Mouse (Mus musculus) heart, adult 9 months (tissue): ENCODE data around the gene Fgd4.
"Not testable (repeated sequence)": the region's sequence is repeated elsewhere in the genome, so short reads cannot be mapped to it uniquely, and the experiment has no call there.

Experiments used
- DNase-seq, 2 experiments: peaks; one replicate each; pipeline ENCODE4 v3.0.0; 2022; ENCODE audit warnings: low spot score in 2 of 2

Gene Fgd4

DNA sequence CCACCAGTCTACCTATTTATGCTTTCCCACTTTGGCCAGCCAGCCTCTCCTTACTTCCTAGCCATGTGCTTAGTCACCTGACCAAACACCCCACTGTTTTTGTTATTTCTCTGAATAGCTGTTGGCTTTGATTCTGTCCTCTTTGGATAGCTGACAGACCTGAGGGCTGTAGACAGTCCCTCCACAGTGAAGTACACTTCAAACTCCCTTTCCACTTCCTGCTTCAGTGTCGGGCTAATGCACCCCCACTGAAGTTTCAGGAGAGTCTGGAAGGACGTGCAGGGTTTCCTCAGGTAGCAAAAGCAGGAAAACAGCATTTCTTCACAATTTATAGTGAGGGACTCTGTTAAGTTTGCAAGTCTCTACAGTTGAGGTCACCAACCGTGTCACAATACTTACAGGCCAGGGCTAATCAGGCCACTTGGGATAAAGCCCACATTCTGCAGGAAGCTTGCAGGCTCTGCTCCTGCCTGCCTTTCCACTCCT lies 57.4 kb downstream of the Fgd4 start:
- peak; percentile 54 to 55 for DNase-seq

DNA sequence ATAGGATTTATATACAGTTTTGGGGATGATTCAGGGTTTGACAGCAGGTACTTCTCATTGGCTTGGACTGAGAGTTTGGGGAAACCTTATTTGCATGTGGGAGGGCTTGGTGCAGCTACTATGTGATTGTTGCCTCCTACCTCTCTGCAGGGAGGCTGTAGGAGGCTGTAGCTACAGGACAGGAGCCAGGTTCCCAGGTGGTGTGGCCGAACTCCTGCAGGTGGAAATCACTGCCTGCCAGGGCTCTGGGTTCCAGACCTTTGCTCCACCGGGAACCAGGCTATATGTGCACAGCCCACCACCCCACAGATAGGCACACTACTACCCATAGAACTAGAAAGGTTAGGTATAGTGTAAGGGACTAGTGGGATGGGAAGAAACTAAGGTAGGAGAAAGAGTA lies 61.0 kb downstream of the Fgd4 start:
- not testable (repeated sequence) for DNase-seq

DNA sequence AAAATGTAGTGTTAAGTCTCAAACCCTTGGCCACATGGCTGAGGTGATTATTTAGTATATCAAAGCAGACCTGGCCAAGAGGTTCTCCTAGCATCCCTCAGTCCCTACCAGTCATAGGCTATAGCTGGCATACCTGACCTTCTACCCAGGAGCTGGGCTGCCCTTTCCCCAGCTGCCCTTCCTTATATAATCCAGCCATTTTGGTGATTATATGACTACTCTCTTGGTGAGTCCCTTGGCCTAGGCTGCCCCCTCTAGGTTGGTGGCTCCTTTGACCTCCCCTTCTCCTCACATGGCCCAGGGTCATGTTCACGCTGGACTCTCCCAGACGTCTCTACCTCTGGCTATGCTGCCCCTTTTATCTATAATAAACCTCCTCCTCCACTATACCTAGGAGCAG lies 65.1 kb downstream of the Fgd4 start:
- no peak for DNase-seq

DNA sequence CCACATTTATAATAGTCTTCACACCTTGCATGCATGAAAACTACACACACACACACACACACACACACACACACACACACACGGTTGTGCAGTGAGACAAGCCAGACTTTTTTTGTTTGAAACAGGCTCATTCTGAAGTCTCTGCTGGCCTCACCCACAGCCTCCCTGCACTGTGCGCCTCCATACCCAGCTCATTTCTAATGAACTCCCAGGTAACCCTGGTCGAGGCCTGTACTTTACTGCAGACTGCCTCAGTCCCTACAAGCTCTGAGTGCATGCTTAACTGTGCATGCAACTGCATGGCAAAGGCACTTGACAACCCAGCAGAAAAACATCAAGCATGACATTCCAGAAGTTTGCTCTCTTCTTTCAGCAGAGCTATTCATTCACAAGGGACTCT lies 72.3 kb downstream of the Fgd4 start:
- DNase-seq = no peak

DNA sequence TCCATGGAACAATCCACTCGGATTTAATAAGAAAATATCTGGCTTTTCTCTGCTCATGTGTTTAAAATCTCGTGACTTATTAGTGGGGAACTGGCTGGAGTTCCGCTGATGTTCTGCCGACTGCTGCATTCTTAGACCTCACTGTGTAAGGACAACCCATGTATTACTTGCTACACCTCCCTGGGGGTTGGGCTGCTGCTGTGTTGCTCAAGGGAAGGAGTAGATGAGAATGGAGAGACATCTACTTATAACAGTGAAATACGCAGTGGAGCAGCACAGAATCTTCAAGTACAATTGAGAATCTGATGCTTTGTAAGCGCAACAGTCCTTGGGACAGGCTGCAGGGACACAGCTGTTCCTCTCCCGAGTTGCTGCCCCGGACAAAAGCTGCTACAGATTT lies 73.1 kb downstream of the Fgd4 start:
- peak; percentile 69 to 72 for DNase-seq

DNA sequence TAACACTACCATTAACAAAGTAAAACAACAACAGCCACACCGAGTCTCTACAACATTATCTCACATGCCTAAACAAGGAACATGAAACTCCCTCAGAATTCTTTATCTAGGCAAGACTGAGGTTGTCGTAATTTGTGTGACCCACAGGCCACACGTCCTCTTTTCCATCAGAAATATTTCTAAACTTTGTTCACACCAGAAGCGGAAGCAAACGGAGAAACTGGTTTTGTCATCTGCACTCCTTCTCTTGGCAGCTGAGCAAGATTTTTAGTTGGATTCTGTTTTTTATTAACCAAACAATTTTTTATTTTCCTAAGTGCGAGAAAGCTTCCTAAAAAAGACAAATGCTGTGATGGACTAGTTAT lies 73.6 kb downstream of the Fgd4 start:
- DNase-seq = peak; percentile 35 to 42

DNA sequence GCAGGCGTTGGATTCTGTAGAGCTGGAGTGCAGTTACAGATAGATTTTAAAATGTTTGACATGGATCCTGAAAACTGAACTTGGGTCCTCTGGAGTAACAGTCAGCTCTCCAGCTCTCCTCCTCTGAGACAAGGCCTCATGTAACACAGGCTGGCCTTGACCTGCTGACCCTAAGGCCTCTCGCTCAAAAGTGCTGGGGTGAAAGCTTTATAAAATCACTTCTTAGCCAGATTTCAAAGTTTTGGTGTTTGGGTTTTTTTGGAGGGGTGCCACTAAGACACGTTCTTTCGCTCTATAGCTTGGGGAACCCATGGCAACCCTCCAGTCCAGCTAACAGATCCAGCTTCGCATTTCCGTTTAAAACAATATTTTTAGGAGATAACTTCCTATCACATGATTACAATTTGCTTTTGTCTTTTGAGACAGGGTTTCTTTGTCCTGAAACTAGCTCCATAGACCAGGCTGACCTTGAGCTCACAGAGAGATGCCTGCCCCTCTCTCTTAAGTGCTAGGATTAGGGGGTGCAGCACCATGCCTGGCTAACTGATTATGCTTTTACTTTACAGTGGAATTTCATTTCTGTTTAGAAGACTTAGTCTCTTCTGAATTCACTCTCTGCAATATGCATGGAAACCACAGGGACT lies 74.1 kb downstream of the Fgd4 start:
- DNase-seq = peak; percentile 19 to 32

DNA sequence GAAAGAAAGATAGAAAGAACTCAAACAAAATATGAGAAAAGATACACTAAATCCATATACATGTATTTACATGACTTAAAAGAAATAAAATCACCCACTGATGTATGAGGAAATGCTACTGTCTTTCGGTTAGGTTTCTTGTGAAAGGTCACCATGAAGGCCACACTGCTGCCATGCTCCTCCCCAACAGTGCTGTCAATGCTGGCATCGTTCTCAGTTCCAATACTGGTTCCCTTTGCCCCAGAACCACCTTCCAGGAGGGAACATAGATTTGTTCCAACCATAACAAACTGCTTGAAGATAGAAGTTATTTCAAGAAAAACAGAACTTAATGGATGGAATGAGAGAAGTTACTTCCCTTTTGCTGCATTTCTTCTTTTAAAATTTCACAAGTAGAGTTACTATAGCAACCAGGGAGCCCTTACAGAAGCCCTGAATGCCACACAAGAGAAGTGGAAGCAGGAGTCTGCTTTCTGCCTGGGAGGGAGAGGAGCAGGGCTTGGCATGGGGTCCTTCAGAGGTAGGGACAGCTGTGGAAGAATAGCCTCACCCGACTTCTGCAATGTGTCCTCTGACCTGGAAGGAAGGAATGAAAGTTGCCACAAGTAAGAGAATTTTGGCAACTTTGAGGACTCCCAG lies 75.0 kb downstream of the Fgd4 start:
- peak; percentile 34 to 47 for DNase-seq

DNA sequence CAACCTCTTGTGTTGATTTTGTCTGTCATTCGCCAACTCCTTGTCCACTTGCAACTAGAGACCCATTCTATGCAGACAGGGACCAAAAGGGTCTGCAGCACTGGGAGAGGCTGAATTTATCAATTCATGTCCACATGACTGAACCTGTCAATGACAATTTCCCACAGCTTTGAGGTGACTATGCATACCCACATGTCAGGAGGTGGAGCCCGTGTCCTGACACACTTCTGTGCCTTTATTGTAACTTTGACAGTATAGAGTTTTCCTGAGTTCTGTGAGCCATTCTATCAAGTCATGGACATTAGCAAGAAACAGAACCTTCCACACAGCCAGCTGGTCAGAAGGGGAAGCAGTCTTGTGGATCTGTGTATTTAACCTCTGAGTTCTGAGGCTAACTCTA lies 76.7 kb downstream of the Fgd4 start:
- DNase-seq = no peak

DNA sequence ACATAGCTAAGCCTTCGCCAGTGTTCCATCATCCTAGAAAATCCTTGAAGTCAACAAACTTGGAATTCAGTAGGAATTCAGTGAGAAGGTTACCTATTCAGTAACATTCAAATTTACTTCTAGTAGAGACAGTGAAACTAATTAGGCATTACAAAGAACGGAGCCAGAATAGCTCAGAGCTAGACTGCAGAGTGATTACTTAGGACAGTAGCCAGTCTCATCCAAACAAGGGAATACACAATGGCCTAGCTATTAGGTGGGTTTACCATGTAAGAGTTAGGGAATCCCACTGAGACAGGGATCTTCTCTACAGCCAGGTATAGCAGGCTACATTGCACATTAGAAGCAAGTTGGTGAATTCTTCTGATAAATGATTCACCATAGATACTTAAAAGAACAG lies 77.5 kb downstream of the Fgd4 start:
- DNase-seq = not testable (repeated sequence)

DNA sequence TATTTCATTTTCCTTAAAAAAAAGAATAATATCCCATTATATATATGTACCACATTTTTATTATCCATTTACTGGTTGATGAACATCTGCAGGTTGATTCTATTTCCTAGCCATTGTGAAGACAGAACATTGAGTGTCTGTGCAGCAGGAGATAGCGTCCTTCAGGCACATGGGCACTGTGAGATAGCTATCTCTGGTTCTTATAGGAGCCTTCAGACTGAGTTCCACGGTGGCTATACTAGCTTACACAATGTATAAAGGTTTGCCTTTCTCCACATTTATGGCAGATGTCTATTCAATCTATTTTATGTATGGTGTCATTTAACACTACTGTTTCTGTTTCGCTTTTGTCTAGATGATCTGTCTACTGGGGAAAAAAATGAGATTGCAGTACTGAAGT lies 98.9 kb downstream of the Fgd4 start:
- no peak for DNase-seq

DNA sequence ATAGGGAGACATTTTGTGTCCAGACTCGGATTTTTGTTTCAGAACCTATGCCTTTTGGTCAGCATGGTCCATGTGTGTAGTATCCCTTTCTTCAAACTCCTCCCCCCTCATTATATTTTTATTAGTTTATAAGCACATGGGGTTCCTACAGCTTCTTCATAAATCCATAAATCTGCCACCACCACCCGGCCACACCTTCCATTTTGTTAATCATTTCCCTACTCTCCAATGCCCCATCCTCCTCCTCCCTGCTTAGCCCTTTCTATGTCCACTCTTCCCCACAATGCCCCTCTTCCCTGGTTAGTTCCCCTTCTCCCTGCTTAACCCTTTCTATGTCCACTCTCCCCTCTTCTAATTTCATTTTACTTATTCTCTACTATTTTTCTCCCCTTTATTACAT lies 99.4 kb downstream of the Fgd4 start:
- DNase-seq = no peak

DNA sequence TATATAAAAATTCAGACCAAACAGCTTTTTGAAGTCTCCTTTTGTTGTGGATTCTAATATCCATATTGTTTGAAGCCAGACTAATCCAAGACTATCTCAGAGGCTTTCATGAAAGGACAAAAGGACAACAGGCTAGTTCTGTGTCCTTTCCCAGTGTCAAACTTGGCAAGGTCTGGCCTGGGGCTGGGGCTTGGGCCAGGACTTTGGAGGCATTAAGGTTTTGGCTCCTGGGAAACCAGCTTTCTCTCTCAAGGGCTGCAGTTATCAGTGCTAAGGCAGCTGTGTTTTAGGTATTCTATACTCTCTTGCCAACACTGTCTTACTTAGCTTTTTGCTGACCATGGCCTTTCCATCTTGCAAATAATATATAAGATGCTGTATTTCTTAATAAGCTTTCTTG lies 101.6 kb downstream of the Fgd4 start:
- peak; percentile 48 to 76 for DNase-seq

DNA sequence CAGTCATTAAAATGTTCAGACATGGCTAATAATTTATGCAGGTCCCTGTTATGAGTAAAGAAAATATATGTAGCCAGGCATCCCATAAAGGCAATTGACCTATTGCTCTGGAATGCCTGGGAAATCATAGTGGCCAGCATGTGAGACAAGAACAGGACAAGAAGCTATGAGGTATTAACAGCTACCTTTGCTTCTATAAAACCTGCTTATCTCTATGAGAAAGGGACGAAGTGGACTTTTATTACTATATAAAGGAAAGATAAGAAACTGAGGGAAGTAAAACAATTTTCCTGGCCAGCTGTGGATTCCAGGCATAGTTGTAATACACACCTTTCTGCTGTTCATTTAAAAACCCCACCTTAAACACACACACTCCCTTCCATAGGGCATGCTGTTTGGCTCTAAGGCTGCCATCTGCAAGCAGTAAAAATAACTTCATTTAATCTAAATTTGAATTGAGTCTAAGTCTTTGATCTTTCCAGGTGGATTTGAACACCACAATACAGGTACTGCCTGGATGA lies 114.8 kb downstream of the Fgd4 start:
- no peak for DNase-seq

DNA sequence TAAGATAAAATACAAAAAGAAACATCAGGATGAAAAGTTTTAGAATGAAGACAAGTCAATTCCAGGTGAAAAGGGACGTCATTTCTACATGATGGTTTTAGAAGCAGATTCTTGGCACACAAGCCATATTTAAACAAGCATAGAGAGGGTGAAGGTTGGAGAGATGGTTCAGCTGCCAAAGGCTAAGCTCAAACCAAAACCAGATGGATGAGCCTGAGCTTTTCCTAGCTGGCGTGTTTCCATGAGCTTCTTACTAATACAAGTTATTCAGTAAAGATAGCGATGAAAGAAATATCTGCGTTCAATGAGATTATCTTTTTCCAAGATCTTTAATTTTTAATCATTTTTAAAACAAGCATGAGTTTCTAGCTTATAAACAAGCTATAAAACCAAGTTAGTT lies 115.7 kb downstream of the Fgd4 start:
- DNase-seq = no peak

DNA sequence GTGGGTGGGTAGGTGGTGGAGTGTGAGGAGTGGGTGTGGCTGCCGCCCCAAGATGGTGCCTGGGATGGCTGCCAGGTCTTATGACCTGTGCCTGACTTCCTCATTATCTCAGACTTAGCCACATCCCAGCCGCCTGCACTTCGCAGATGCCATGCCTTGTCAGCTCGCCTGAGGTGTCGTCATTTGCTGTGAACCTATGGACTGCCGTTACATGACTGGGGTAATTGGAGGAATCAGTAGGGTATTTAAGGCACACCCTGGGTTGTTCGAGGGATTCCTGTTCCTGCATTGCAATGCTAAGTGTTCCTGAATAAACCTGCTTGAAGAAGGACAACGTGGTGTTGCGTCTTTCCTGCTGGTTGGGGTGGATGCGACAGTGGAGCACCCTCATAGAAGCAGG lies 126.9 kb downstream of the Fgd4 start:
- DNase-seq = not testable (repeated sequence)

DNA sequence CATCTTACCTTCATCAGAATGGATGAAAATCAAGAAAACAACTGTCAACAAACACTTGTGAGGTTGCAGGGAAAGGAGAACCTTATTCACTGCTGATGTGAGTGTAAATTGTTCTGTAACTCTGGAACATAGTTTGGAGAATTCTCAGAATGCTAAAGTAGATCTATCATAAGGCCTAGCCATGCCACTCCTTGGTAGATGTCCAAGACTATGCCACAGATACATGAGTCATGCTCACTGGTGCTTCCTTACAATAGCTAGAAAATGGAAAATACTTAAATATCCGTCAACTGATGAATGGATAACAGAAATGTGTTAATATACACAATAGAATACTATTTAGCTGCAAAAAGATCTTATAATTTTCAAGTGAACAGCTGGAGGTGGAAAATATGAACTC lies 150.3 kb downstream of the Fgd4 start:
- DNase-seq = no peak

DNA sequence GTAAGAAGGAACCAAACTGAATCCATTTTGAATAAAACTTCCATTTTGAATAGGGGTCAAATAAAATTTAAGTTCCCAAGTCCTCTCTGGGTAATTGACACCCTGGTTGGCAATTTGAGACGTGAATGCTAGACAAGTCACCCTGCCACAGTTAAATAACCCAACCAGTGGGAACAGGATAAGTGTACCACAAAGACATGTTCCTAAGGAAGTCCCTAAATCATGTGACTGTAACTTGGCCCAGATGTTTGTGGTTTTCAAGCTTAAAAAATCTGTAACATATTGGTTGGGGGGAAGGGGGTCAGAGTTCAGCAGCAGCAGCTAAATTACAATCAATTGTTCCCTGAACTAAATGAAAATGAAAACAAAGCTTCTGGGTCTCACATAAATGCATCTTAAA lies 161.9 kb downstream of the Fgd4 start:
- DNase-seq = no peak

DNA sequence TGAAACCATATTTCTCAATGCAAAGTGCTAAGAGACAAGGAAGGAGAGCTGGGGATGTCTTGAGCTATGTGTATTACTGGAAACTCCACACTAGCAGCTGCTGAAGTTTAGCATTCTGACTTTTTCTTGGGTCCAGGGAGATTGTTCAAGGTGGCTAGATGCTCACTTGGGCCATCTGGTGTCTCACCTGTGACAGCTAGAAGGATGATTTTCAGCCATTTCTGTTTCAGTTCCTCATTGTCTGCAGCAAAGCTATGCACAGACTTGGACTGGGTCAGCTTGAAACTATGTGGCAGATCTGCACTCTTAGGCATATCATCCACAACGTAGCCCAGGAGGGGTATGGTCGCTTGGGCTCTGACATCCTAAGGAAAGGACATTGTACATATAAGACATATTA lies 177.9 kb downstream of the Fgd4 start:
- no peak for DNase-seq

DNA sequence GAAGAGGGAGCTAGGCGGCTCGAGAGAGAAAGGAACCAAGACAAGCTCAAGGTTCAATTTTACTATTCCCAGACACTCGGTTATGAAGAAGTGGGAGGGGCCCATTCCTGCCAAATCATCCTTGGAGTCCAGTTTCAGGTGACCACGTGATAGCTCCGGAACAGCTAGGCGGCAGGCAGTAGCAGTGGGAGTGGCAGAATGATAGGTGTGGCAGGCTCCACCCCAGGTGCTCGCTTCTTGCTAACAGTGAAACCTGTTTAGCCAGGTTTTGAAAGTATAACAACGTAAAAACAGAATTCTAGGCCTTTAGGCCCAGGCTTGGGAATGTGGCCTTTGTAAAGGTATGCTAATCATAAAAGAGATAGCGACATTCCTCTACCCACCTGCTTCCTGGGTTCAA lies 233.1 kb downstream of the Fgd4 start:
- DNase-seq = not testable (repeated sequence)
